Comparison of ENCODE assay signal across 8 mouse cellular contexts in genomic region chr2:121866071-121866601, GRCm38 (mm10). TPM values are rescaled to one million over a fixed set of nuclear protein-coding genes. Genes with fewer than 3 reads are reported as not detected.
DNase-seq lines count a peak whose midpoint lies in the region; ATAC-seq and TF ChIP-seq lines count a peak whose summit lies in the region.

No protein-coding gene starts in this region.

- WGBS in cerebellum, adult 2 months: under 1% methylated on average over 18 of the region's 18 CpGs
- 4% methylated on average over 18 of the region's 18 CpGs for WGBS in forebrain, embryonic 10.5 days
- under 1% methylated on average over 18 of the region's 18 CpGs for WGBS in hindbrain, postnatal 0 days
- WGBS in midbrain, embryonic 13.5 days: 0% methylated on average over 18 of the region's 18 CpGs

- H3K27ac ChIP-seq in cerebellum, adult 2 months (ENCODE audit: insufficient read depth, low read length): peak overlapping the region; percentile 20; the same call in 1 of the 2 replicates
- H3K27ac ChIP-seq in forebrain, embryonic 10.5 days: peak overlapping the region; percentile 90
- peak overlapping the region; percentile 89 for H3K27ac ChIP-seq in hindbrain, postnatal 0 days
- peak overlapping the region; percentile 89 for H3K27ac ChIP-seq in midbrain, embryonic 13.5 days

- H3K27me3 ChIP-seq in cerebellum, adult 2 months (ENCODE audit: control insufficient read depth, insufficient read depth, low read length): no peaks in the 10 kb centered on the region
- H3K27me3 ChIP-seq in forebrain, embryonic 10.5 days (ENCODE audit: poor library complexity, severe bottlenecking): peaks cover 9% of the 10 kb centered on the region
- H3K27me3 ChIP-seq in hindbrain, postnatal 0 days (ENCODE audit: insufficient read depth, low read length): no peaks in the 10 kb centered on the region
- peaks cover 61% of the 10 kb centered on the region for H3K27me3 ChIP-seq in midbrain, embryonic 13.5 days

- peak overlapping the region; percentile 79 for H3K4me3 ChIP-seq in cerebellum, adult 2 months (replicated peaks; ENCODE audit: insufficient read depth, low read depth, low read length)
- H3K4me3 ChIP-seq in forebrain, embryonic 10.5 days: peak overlapping the region; percentile 74
- peak overlapping the region; percentile 70 for H3K4me3 ChIP-seq in hindbrain, postnatal 0 days (ENCODE audit: low read length)
- H3K4me3 ChIP-seq in midbrain, embryonic 13.5 days (replicated peaks): peak overlapping the region; percentile 91

- peak overlapping the region; percentile 73 for H3K9ac ChIP-seq in hindbrain, postnatal 0 days (replicated peaks; ENCODE audit: low read length)
- H3K9ac ChIP-seq in midbrain, embryonic 13.5 days (replicated peaks): peak overlapping the region; percentile 94

- TF ChIP-seq CTCF in cerebellum, adult 2 months (IDR thresholded peaks at IDR 0.05; ENCODE audit: borderline replicate concordance, insufficient read depth, low read depth, low read length): no peak
- TF ChIP-seq CTCF in hindbrain, postnatal 0 days (IDR thresholded peaks at IDR 0.05; ENCODE audit: low read depth): no peak

- H3K9me3 ChIP-seq in forebrain, embryonic 10.5 days: no peaks in the 10 kb centered on the region
- H3K9me3 ChIP-seq in hindbrain, postnatal 0 days (ENCODE audit: low read length): no peaks in the 10 kb centered on the region
- H3K9me3 ChIP-seq in midbrain, embryonic 13.5 days: no peaks in the 10 kb centered on the region

- no peaks in the 10 kb centered on the region; the same call in 1 of the 2 replicates for H3K4me1 ChIP-seq in cerebellum, adult 2 months (ENCODE audit: control insufficient read depth, insufficient read depth, low read length)
- H3K4me1 ChIP-seq in forebrain, embryonic 10.5 days: peaks cover 24% of the 10 kb centered on the region
- peaks cover 11% of the 10 kb centered on the region for H3K4me1 ChIP-seq in hindbrain, postnatal 0 days (ENCODE audit: insufficient read depth, low read length)
- peaks cover 26% of the 10 kb centered on the region for H3K4me1 ChIP-seq in midbrain, embryonic 13.5 days (replicated peaks)

- H3K36me3 ChIP-seq in forebrain, embryonic 10.5 days (replicated peaks): peaks cover 13% of the 10 kb centered on the region
- no peaks in the 10 kb centered on the region for H3K36me3 ChIP-seq in hindbrain, postnatal 0 days (ENCODE audit: insufficient read depth, low read length)
- H3K36me3 ChIP-seq in midbrain, embryonic 13.5 days: no peaks in the 10 kb centered on the region

- intact Hi-C loops in left cerebral cortex, postnatal 4 days (cut with DNase I): no loop called here

- peak overlapping the region; percentile 74 for H3K4me2 ChIP-seq in hindbrain, postnatal 0 days (ENCODE audit: low read depth, low read length)
- peak overlapping the region; percentile 80 for H3K4me2 ChIP-seq in midbrain, embryonic 13.5 days (replicated peaks)

- peak; percentile 54 to 64 for DNase-seq in cerebellum, adult 2 months
- no peak for DNase-seq in cerebellum, adult 11 months
- peak; percentile 70 for DNase-seq in MN1 (ENCODE audit: low spot score)
- no peak for DNase-seq in forebrain, embryonic 10.5 days (ENCODE audit: extremely low spot score, low spot score)
- peak; percentile 75 for DNase-seq in hindbrain, postnatal 0 days (ENCODE audit: low spot score)
- DNase-seq in left cerebral cortex, postnatal 4 days: peak; percentile 10
- peak; percentile 73 for DNase-seq in telencephalon, adult 2 months (ENCODE audit: low read depth, low spot score)

- no peak for TF ChIP-seq POLR2A in cerebellum, adult 2 months (IDR thresholded peaks at IDR 0.05; ENCODE audit: borderline replicate concordance, insufficient read depth, low read length)

- ATAC-seq in hindbrain, postnatal 0 days: peak; percentile 8
- ATAC-seq in midbrain, embryonic 13.5 days: no peak; the same call in none of the 2 replicates

RNA-seq across cellular contexts. Expression of gene Casc4, which starts 0.6 kb away (rescaled TPM):
- polyA plus RNA-seq in cerebellum, adult 2 months (2012; rRNA removed): 34.9 and 36.3 TPM in 2 replicates
- polyA plus RNA-seq in forebrain, embryonic 10.5 days (2016; fragmentation: Nextera tagmentation; extraction: Ambion mirVana): 16.2 and 16.3 TPM in 2 replicates
- total RNA-seq in hindbrain, postnatal 0 days (2014; rRNA removed): 79.7 and 120 TPM in 2 replicates
- polyA plus RNA-seq in hindbrain, postnatal 0 days (2015; fragmentation: Nextera tagmentation; extraction: Ambion mirVana): 59.8 and 60.2 TPM in 2 replicates
- 100 to 1,000 TPM; 141 TPM for total RNA-seq in left cerebral cortex, postnatal 4 days (2021)
- polyA plus RNA-seq in midbrain, embryonic 13.5 days (2015; fragmentation: Nextera tagmentation; extraction: Ambion mirVana): 26.0 and 26.2 TPM in 2 replicates

RNA-seq across cellular contexts. Expression of gene Frmd5, which starts 59.2 kb away (rescaled TPM):
- 53.8 and 55.8 TPM in 2 replicates for polyA plus RNA-seq in cerebellum, adult 2 months (2012; rRNA removed)
- 13.9 and 15.6 TPM in 2 replicates for polyA plus RNA-seq in forebrain, embryonic 10.5 days (2016; fragmentation: Nextera tagmentation; extraction: Ambion mirVana)
- 39.7 and 42.3 TPM in 2 replicates for total RNA-seq in hindbrain, postnatal 0 days (2014; rRNA removed)
- polyA plus RNA-seq in hindbrain, postnatal 0 days (2015; fragmentation: Nextera tagmentation; extraction: Ambion mirVana): 13.1 and 14.6 TPM in 2 replicates
- total RNA-seq in left cerebral cortex, postnatal 4 days (2021): 10 to 100 TPM; 55.1 to 60.1 TPM
- polyA plus RNA-seq in midbrain, embryonic 13.5 days (2015; fragmentation: Nextera tagmentation; extraction: Ambion mirVana): 27.7 and 31.6 TPM in 2 replicates

Comparison
In these comparisons a context has a peak if more than half of its experiments do, and no peak if none do; other contexts are left out.
1. DNase-seq: peak in cerebellum, adult 2 months (2 of 2), MN1 (single experiment), hindbrain, postnatal 0 days (single experiment), left cerebral cortex, postnatal 4 days (single experiment) and telencephalon, adult 2 months (single experiment); none in cerebellum, adult 11 months (single experiment) and forebrain, embryonic 10.5 days (single experiment).
2. H3K27ac ChIP-seq: peak in every context shown above with its lines; median percentile 90 in forebrain, embryonic 10.5 days; 89 in hindbrain, postnatal 0 days; 89 in midbrain, embryonic 13.5 days; 20 in cerebellum, adult 2 months.
3. Peak in every context shown above with its lines, with median percentiles within 50 percentile points of each other: H3K4me3 ChIP-seq.